In the genomic region with DNA sequence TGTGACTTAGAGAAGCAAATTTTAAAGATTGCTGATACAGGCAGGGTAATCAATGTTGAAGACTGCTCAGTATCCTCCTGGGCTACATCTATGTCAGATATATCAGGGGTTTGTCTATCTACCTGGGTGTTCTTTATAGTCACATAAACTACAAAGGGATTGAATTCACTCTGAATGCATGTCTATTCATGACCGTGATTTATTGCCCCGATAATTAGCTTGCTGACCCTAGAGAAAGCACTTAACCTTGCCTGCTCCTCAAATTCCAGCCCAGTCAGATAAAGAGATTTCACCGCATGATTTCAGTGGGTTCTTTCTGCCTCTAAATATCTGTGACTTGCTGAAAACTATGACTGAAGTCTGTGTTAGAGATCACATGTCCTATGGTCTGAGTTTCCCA, we compare ENCODE assay signal across 14 mouse cellular contexts.
"Had no signal": no experiment of that assay in that cellular context is flagged by ENCODE, and none has a peak within 500 bp of the region (broad histone marks: within the 10 kb centered on the region; RNA-seq: fewer than 3 reads in every experiment).

No protein-coding gene starts in this region.

- ATAC-seq: midbrain, embryonic 15.5 days had no signal

- DNase-seq: kidney, adult 18-20 months; kidney, postnatal 25 days; lung, adult 2 months; lung, postnatal 10 days; lung, postnatal 4 days; retina, postnatal 1 day; right cerebral cortex, postnatal 4 days; thymus, postnatal 36 days had no signal

- H3K36me3 ChIP-seq: limb, embryonic 13.5 days; liver, embryonic 15.5 days; midbrain, embryonic 15.5 days had no signal

- H3K4me3 ChIP-seq: layer of hippocampus, adult 2 months; limb, embryonic 13.5 days; liver, embryonic 15.5 days; midbrain, embryonic 15.5 days had no signal

- H3K4me1 ChIP-seq: liver, embryonic 15.5 days; midbrain, embryonic 15.5 days had no signal

- H3K9me3 ChIP-seq: limb, embryonic 13.5 days; liver, embryonic 15.5 days; midbrain, embryonic 15.5 days had no signal

- H3K9ac ChIP-seq: limb, embryonic 13.5 days; liver, embryonic 15.5 days; midbrain, embryonic 15.5 days had no signal

- H3K27me3 ChIP-seq: limb, embryonic 13.5 days; liver, embryonic 15.5 days; midbrain, embryonic 15.5 days had no signal

- H3K27ac ChIP-seq: layer of hippocampus, adult 2 months; limb, embryonic 13.5 days; liver, embryonic 15.5 days; midbrain, embryonic 15.5 days had no signal

- H3K4me2 ChIP-seq: limb, embryonic 13.5 days; liver, embryonic 11.5 days; liver, embryonic 15.5 days; midbrain, embryonic 11.5 days; midbrain, embryonic 15.5 days had no signal
